Mouse (Mus musculus): Measurements from ENCODE around the gene Rbm7.
"Not testable (repeated sequence)": the region's sequence is repeated elsewhere in the genome, so short reads cannot be mapped to it uniquely, and the experiment has no call there.

Rbm7 gene

DNA sequence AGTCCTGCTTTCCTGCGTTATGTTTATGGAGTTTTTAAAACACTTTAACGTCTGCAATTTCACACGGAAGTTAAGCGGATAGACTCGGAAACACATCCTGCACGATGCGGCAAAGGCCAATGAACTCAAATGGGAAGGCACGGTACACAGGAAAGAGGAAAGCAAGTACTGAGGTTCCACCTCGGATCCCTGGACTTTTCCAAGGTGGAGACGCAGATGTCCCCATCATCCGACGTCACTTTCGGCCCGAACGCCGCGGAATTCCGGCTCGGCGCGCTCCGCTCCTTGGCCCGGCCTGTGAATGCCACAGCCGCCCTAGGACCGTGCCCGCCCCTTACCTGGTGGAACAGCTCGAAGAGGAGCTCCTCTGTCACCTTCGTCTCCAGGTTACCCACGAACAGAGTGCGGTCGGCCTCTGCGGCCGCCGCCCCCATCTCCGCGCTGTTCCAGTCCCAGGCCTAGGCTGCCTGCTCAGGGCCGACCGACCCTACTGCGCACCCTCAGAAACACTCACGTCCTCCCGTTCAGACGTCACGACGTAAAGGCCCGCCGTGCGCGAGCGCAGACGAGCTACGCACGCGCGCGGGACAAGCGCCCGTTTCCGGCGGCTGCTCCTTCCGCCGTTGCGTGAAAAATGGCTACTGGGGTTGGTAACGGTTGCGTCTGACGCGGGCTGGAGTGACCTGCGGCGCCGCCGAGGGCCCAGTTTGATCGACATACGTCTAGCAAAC, at the start of gene Rbm7, which contains the start of gene Gm5617:
Gene Rbm7, minus strand, starts transcription at position 483 of the 731 bp plus-strand sequence.
Gene Gm5617, plus strand, starts transcription at position 626 of the 731 bp plus-strand sequence.
- DNase-seq: peak; percentile 88

DNA sequence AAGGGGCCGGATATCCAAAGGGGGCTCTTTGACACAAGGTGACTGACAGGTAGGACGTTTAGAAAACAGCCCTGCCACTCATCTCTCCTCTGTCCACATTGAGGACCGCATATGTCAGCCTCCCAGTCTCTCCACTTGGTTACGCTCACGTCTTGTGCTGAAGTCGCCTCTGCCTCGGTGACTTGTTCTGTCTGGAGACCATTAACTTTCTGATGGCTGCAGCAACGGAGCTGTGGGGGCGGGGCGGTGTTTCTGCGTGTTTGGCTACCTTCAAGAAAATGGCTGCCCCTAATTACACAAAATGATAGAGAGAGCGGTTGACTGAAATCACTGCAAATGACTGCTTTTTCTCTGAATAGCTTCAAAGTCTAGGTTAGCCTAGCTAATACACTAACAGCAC, 43.6 kb upstream of the Rbm7 start:
- no peak for DNase-seq

DNA sequence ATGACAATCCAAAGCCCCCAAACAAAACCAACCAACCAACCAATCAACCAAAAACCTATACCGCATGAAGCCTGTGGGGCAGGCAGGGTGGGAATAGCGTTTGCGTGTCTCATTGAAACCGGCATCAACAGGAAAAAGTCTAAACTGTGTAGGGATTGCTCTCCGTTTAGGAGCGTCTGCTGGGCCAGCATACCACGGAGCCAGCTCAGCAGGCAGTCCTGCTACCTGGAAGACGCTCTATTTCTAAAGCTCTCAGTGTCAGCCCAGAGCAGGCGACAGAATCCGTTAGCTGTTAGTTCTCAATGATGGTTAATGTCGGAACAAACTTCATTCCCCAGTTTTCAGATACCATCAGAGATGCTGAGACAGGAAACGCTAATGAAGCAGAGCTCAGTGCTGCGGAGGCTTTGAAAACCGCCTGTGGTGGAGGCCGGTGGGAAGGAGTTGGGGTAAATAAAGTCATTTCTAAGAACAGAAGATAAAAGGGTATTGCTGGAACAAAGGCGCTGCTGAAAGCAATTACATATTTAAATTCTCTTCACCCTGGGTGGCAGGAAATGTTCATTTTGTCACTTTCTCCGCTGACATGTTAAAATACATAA, 43.0 kb upstream of the Rbm7 start:
- DNase-seq: peak in 1 of 2 experiments; percentile 8

DNA sequence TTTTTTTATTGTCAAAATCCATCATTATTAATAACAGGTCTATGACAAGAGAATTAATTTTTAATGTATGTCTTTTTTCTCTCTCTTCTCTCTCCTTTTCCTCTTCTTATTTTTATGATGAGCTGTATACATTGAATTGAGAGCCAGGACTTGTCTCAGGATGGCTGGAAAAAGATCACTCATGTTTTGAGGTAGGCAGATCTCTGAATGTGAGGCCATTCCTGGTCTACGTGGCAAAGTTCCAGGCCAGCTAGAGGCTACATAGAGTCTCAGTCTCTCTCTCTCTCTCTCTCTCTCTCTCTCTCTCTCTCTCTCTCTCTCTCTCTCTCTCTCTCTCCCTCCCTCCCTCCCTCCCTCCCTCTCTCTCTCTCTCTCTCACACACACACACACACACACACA, 42.5 kb upstream of the Rbm7 start:
- DNase-seq: not testable (repeated sequence)

DNA sequence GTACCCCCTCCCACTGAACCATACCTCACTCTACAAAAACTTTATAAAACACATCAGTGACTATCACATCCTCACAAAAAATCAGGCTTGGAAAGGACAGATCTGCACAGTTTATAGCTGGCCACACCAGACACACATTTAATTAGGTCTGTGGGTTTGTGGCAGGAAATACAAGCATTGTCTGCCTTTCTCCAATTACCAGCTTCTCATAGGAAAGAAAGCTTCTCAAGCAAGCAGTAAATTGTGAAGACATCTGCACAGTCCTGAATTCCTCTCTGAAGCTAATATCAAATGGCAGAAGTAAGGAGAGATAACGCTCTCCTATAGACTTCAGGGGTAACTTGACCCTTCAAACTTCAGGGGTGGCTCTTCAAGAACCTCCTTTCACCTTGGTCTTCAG, 41.3 kb upstream of the Rbm7 start:
- DNase-seq: no peak

GRCm38 (mm10) chr9:48532730-48533129, 37.6 kb upstream of the Rbm7 start:
- DNase-seq: no peak

DNA sequence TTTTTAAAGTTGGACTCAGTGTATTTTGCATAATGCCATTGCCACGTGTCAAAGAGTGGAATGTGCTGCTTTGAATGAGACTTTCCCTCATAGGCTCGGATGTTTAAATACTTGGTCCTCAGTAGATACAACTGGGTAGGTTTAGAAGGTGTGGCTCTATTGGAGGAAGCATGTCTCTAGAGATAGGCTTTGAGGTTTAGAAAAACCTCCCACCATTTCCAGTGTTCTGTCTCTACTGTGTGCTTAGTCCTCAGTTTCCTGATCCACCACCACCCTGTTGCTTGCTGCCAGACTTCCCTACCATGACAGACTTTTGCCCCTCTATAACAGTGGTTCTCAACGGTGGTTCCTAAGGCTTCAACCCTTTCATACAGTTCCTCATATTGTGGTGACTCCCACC, 37.1 kb upstream of the Rbm7 start:
- DNase-seq: no peak

DNA sequence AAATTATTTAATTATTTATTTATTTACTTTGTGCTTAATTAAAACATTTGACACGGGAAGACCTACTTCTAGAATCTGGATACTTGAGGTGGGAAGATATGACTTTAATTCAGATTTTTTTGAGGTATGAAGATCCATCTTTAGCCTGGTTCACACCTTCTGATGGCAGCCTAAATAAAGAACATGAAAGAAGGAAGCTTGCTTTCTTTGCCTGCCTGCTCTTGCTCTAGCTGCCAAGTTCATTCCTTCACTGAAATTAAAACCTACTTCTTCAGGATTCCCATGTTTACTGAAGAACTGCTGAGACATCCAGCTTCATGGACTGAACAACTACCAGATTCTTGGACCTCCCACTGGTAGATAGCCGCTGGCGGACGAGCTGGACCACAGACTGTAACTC, 36.2 kb upstream of the Rbm7 start:
- DNase-seq: no peak

DNA sequence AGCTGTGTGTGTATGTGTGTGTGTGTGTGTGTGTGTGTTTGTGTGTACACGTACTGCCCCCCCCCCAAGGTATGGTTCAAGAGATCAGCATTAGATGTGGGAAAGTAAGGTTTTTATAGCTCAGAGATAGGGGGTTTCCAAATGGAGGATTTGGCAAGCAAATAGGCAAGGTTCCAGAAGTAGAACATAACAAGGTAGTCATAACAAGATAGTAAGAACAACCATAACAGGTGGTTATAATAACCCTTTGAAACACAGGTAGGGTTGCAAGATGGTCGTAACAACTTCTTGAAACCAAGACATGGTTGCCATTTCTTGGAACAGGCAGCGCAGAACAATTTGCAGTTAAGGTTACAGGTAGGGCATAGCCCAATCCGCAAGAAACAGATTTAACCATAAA, 31.4 kb upstream of the Rbm7 start:
- no peak for DNase-seq

DNA sequence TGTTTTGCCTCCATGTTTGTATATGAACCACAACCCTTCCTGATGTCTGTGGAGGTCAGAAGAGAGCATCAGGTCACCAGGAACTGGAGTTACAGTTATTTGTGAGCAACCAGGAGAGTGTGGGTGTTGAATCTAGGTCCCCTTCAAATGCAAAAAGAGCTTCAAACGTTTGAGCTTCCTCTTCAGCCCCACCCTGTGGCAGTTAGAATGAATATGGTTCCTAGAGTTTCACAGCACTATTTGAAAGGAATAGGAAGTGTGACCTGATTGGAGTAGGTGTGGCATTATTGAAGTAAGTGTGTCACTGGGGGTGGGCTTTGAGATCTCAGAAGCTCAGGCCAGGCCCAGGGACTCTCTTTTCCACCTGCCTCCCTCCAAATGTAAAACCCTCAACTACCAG, 30.5 kb upstream of the Rbm7 start:
- no peak for DNase-seq

DNA sequence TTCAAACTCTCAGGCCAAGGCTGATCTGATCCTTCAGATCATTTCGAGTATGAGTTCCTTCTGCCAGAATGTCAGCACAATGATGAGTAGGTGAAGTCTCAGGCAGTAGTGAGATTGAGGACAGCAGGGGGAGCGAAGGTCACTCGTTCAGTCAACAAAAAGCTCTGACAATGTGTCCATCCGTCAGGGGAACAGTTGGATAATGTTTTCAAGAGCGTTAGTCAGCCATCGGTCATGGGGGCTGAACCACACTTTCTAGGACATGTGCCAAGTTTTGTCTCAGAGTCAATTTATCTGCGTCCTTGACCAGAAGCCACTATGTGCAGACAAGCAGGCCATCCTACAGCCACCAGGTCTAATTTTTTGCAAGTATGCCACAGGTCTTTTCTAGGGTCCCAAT, 25.3 kb upstream of the Rbm7 start:
- not testable (repeated sequence) for DNase-seq

GRCm38 (mm10) chr9:48517372-48518130, 22.5 kb upstream of the Rbm7 start:
- DNase-seq: no peak

DNA sequence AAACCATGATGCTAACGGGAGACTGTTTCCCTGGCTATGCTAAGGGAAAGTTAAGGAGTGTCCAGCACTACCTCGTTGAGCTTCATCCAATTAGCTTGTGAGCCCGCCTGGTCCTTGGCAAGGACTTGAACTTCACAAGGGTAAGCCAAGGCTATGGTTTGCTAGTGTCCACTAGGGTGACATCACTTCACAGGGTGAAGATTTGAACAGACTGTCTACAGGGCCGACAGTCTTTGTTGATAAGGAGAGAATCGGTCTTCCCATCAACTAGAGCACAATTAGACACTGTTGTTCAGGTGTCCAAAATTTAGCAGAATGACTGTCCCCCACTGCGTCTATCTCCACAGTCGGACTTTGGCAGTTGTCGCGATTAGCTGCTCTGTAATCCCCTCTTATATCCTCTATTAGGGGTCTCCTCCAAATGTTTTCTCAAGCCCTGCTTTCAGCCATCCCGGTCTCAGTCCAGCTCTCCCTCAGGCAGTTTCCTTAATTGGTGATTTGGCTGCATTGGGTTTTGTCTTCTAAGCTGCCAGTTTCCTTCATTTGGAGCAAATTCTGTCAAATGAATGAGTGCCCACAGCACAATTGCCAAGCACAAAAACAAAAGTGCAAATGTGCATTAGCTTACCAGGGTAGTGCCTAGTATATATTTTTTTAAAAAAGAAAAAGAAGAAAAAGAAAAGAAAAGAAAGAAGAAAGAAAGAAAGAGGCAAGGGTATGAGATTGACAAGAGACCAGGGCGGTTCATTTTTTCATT, 21.7 kb upstream of the Rbm7 start:
- no peak for DNase-seq

- DNase-seq: no peak
Measured at GRCm38 (mm10) chr9:48515332-48515731, 20.2 kb upstream of the Rbm7 start.

GRCm38 (mm10) chr9:48510134-48510533, 15.0 kb upstream of the Rbm7 start:
- DNase-seq: no peak

DNA sequence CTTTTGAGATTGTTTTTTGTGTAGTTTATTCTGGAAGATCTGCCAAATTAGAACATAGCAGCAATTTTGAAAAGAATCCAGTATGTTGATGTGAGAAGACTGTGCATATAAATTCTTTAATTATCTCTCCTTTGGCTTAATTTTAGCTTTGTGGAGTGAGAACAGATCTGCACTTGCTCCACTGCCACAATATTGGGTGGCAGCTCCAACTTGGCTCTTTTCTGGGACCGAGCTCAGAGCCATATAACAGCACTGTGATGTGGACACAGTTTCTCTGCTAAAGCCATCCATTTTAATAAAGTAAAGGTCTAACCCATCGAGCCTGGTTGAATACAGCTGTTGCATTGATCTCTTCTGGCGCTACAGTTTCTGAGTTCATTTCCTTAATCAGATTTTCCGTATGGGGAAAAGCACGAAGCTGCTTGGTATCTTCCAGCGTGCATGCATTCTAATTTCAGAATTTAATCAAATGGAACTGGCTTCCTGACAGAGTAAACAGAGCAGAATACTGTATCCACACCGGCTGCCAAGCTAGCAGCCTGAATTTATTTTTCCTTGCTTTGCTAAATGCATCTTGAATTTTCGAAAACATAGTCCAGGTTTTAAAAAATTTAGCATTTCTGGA, 9.8 kb upstream of the Rbm7 start:
- no peak for DNase-seq

DNA sequence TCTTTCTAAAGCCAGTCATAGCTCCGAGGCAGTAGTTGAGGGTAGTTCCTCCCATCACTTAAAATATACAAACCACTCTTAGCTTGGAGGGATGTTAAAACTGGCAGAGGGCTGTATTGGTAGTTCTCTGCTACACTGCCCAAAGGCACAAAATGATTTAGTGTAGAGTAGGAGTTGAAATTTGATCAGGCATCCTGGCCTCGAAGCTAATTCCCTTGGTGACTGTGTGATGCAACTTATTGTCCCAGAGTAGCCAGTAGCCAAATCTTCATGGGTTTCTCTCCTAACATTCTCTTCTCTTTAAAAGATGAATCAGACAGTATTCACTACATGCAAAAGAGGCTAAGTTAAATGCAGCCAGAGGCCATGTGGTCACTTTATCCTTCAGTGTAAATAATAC, 7.9 kb upstream of the Rbm7 start:
- no peak for DNase-seq

DNA sequence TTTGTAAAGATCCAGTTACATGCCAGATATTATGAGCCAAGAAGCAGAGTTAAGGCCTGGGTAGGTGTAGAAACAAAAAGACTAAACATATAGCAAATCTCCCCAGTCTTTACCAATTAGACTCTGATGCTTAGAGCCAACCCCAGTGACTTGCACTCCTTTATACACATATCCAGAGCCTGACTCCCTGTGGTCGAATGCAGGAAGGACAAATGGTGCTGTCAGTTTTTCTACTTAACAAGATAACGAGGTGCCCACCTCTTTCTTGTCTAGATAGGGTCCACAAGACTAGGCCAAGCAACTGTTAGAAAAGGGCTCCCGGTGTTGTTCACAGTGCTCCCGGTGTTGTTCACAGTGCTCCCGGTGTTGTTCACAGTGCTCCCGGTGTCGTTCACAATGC, 6.1 kb upstream of the Rbm7 start:
- no peak for DNase-seq

DNA sequence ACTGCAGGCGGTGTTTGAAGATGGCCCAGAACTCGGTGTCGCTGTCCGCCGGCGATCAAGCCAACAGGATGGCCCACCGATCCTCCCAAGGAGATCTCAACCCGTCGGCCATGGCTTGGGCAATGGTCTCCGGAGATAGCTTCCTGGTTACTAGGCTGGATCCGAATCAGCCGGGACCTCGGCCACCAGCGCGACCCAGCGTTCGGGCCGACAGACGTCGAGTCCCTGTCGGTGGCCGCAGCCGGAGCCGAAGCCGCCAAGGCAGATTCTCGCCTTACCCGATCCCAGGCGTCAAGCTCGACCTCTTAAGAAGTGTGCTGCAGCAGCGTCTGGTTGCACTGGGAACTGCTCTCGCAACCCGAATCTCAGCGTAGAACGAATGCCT, 441 bp upstream of the Rbm7 start:
- DNase-seq: no peak

DNA sequence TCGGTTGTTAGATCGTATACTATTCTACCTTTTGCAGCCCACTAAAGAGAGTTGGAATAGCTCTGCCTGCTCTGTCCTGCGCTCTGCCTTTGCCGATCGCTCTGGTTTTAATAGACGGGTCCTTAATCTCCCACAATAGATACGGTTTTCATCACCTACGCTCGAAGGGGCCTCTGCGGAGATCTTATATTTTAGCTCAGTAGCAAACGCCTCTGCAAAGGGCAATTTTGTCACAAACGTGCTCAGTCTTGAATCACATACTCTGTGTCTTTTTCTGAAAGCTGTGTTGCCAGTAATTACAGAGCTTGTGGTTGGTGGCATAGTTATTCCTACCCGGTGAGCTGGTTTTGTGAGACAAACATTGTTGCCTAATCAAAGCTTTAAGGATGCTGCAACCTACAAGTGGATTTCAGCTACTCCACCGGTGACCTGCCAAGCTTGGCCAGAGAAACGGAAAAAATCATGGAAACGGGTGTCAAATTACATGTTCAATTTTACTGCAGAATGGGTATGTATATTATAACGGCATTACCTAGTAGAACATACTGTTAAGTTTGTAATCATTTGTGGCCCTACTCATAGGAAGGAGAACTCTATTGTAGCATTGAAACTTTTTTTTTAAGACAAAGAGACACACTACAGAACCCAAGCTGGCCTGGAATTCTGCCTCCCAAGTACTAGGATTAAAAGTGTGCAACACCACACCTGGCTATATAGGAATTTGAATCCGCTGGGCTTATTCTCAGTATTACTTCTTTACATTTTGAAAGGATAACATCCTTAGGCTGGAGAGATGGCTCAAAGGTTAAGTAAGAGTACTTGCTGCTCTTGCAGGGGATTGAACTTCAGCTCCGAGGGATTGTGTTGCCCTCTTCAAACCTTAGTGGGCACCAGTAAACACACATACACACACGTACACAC, 13.6 kb downstream of the Rbm7 start:
- DNase-seq: no peak

DNA sequence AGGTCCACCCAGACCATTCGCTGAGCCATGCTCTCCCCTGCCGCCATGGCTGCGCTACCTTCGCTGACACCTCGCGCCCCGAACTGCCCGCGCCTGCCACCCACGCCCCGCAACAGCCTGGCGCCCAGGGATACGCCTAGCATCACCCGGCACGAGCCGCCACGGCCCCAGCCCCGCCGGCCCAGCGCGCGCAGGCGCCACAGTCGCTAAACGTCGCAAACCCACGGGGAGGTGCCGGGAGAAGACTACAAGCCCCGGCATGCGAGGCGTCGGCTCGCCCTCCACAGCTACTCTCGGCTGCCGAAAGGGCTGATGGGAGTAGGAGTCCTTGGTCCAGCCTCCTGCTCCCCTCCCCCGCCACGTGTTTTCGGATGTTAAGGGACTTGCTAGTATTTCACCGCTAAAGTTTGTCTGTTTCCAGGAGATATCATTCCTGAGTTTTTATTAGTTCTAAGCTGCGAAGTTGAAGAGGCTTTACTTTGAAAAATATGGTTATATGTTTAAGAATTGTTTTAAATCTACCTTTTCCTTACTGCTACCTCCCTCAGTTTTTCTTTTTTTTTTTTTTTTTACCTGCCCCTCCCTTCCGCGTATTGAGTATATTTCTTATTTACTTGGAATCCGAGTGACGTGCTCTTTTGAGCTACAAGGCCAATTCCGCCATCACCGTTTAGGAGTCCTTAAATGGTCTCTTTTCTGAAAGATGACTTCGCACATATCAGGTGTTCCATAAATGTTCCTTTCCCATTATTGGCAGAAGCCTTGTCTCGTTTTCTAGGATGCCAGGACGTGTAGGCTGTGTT, 14.5 kb downstream of the Rbm7 start, which contains the start of gene Rexo2:
Gene Rexo2, minus strand, starts transcription at position 213 of the 803 bp plus-strand sequence.
- DNase-seq: peak; percentile 92 to 95
